Mouse (Mus musculus) kidney, postnatal 0 days (tissue): ENCODE data around the gene Rspry1. TPM values are rescaled to one million over a fixed set of nuclear protein-coding genes. Genes with fewer than 3 reads are reported as not detected.
A peak's percentile ranks its signal among the peaks of the same experiment; 100 is the strongest.

Source experiments
- ATAC-seq: fragments of 200-750 bp; cut with Nextera tagmentation; replicated peaks from 2 replicates; pipeline ENCODE4 v1.8.0; 2017; ENCODE audit warnings: low read depth, moderate number of reproducible peaks, moderate TSS enrichment, moderate library complexity; ENCODE audit not compliant: low FRiP score
- DNase-seq: peaks from one replicate; pipeline ENCODE4 v3.0.0-alpha.2; 2016; ENCODE audit warnings: low spot score
- H3K27ac ChIP-seq: fragments of 300-500 bp; sonication (generic); 2 replicates; pipeline ENCODE4 v1.5.1; 2014; ENCODE audit warnings: mild to moderate bottlenecking
- H3K27me3 ChIP-seq: fragments of 300-500 bp; sonication (generic); 2 replicates; pipeline ENCODE4 v1.6.1; 2014; ENCODE audit warnings: low read length, mixed read lengths; ENCODE audit not compliant: insufficient read depth
- H3K36me3 ChIP-seq: fragments of 300-500 bp; sonication (generic); 2 replicates; pipeline ENCODE4 v1.6.1; 2014; ENCODE audit warnings: low read length, mixed read lengths; ENCODE audit not compliant: insufficient read depth
- H3K4me1 ChIP-seq: fragments of 300-500 bp; sonication (generic); replicated peaks from 2 replicates; pipeline ENCODE4 v1.6.1; 2014; ENCODE audit warnings: antibody characterized with exemption, low read length, mixed read lengths; ENCODE audit not compliant: insufficient read depth
- H3K4me2 ChIP-seq: fragments of 300-500 bp; sonication (generic); 2 replicates; pipeline ENCODE4 v1.6.1; 2014; ENCODE audit warnings: mild to moderate bottlenecking, low read length, moderate library complexity, mixed read lengths
- H3K4me3 ChIP-seq: fragments of 300-500 bp; sonication (generic); replicated peaks from 2 replicates; pipeline ENCODE4 v1.5.1; 2014; ENCODE audit warnings: low read depth, low read length
- H3K9ac ChIP-seq: fragments of 300-500 bp; sonication (generic); 2 replicates; pipeline ENCODE4 v1.6.1; 2014; ENCODE audit warnings: low read depth, low read length
- H3K9me3 ChIP-seq: fragments of 300-500 bp; sonication (generic); replicated peaks from 2 replicates; pipeline ENCODE4 v1.6.1; 2016; ENCODE audit warnings: low read length, inconsistent platforms, mixed read lengths
- CTCF ChIP-seq: IDR thresholded peaks from 2 replicates; pipeline ENCODE4 v1.5.1; 2016; ENCODE audit warnings: antibody characterized with exemption, low read depth, mild to moderate bottlenecking, moderate library complexity
- WGBS: fragments of 180-500 bp; shearing (Covaris S2); extraction: QIAGEN DNeasy Blood & Tissue Kit; methylation state at CpG from one replicate; pipeline ENCODE4 v1.1.7; 2014; 5-methylcytosine and 5-hydroxymethylcytosine counted together
- polyA plus RNA-seq: library from polyadenylated mRNA; unstranded; fragments of >200 nt; fragmentation: Nextera tagmentation; extraction: Ambion mirVana; gene quantifications from 2 replicates; pipeline ENCODE4 v1.2.1, GENCODE M21; 2015

The Rspry1 gene
- polyA plus RNA-seq, 1 experiment from 2014 or later, result 31.0 TPM

GRCm38 (mm10) chr8:94575148-94575547 is 26.6 kb upstream of the Rspry1 start:
- no peak overlapping the region for H3K9ac ChIP-seq
- H3K36me3 ChIP-seq, result peaks cover 51% of the 10 kb centered on the region
- no peak overlapping the region for H3K4me3 ChIP-seq
- 91% methylated on average over 4 of the region's 4 CpGs for WGBS
- no peak overlapping the region for H3K27ac ChIP-seq
- no peak for ATAC-seq
- no peaks in the 10 kb centered on the region for H3K9me3 ChIP-seq
- no peaks in the 10 kb centered on the region for H3K27me3 ChIP-seq
- H3K4me1 ChIP-seq, result no peaks in the 10 kb centered on the region
- H3K4me2 ChIP-seq, result no peak overlapping the region
- no peak for DNase-seq
- TF ChIP-seq CTCF, result no peak

GRCm38 (mm10) chr8:94581820-94582483 is 19.8 kb upstream of the Rspry1 start:
- Histone ChIP-seq H3K27me3 (no peaks in the 10 kb centered on the region), H3K4me2 (no peak overlapping the region), H3K27ac (no peak overlapping the region), H3K9me3 (no peaks in the 10 kb centered on the region), H3K36me3 (peaks cover 48% of the 10 kb centered on the region), H3K4me3 (no peak overlapping the region), H3K9ac (no peak overlapping the region), H3K4me1 (no peaks in the 10 kb centered on the region)
- TF ChIP-seq CTCF, result no peak
- ATAC-seq, result no peak
- no peak for DNase-seq
- WGBS, result 93% methylated on average over 7 of the region's 7 CpGs

GRCm38 (mm10) chr8:94582569-94582968 is 19.2 kb upstream of the Rspry1 start:
- Histone ChIP-seq H3K36me3 (peaks cover 51% of the 10 kb centered on the region), H3K9me3 (no peaks in the 10 kb centered on the region), H3K4me1 (no peaks in the 10 kb centered on the region), H3K27ac (no peak overlapping the region), H3K27me3 (no peaks in the 10 kb centered on the region), H3K4me2 (no peak overlapping the region), H3K9ac (no peak overlapping the region), H3K4me3 (no peak overlapping the region)
- WGBS, result 86% methylated on average over 6 of the region's 6 CpGs
- no peak for TF ChIP-seq CTCF
- no peak for ATAC-seq
- no peak for DNase-seq

GRCm38 (mm10) chr8:94584238-94584817 is 17.4 kb upstream of the Rspry1 start:
- peaks cover 50% of the 10 kb centered on the region for H3K36me3 ChIP-seq
- DNase-seq, result peak; percentile 81

DNA sequence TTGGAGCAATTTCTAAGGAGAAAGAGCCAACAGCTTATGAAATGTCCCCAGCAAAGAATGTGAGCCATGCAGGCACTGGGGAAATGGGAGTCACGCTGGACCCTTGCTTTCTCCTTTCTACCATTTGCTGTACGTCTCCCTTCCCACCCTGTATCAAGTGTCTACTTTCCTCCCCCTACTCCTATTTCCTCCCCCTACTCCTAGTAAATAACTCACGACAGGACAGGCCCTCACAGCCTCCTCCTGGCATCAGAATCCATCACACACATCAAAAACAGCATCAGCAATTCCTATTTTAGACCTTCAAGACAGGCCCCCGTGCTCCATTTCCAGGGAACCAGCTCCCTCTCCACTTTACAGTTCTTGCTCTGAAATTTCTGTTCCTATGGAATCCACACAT is 10.0 kb upstream of the Rspry1 start:
- no peak for ATAC-seq
- WGBS, result 37% methylated on average over 4 of the region's 4 CpGs

More at GRCm38 (mm10) chr8:94584238-94584817, 17.4 kb upstream of the Rspry1 start:
- no peaks in the 10 kb centered on the region for H3K4me1 ChIP-seq
- no peak overlapping the region for H3K27ac ChIP-seq
- H3K4me2 ChIP-seq, result no peak overlapping the region
- no peak overlapping the region for H3K4me3 ChIP-seq
- no peak overlapping the region for H3K9ac ChIP-seq
- peak; percentile 36; the same call in 1 of the 2 replicates for ATAC-seq
- TF ChIP-seq CTCF, result peak; percentile 80
- no peaks in the 10 kb centered on the region for H3K27me3 ChIP-seq
- 39% methylated on average over 4 of the region's 4 CpGs for WGBS
- no peaks in the 10 kb centered on the region for H3K9me3 ChIP-seq

DNA sequence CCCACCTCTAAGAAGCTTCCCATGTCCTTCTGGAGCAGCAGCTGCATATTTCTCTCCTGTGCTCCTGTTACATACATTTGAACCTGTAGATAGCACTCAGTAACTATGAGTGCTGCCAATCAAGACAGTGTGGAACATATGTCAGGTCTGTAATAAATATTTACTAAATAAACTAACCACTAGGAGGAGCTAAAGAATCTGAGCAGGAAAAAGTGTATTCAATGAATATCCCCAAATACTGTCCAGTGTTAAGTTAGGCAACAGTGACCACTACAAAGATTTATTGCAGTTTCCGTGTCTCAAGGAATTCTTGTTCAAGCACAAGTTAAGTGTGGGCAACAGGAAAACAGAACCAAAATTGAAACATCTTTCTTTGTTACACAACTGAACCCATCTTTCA is 7.5 kb upstream of the Rspry1 start:
- peaks cover under 1% of the 10 kb centered on the region; the same call in 1 of the 2 replicates for H3K36me3 ChIP-seq
- no peaks in the 10 kb centered on the region for H3K27me3 ChIP-seq
- H3K4me1 ChIP-seq, result no peaks in the 10 kb centered on the region
- no peak overlapping the region for H3K4me3 ChIP-seq
- no peak overlapping the region for H3K9ac ChIP-seq
- WGBS, result 5% methylated on average over 1 of the region's 1 CpGs
- H3K9me3 ChIP-seq, result no peaks in the 10 kb centered on the region
- DNase-seq, result peak; percentile 74
- 0 out of 2 replicates have a peak overlapping the region, but pooled peaks have one; percentile 28 for H3K27ac ChIP-seq
- ATAC-seq, result no peak
- TF ChIP-seq CTCF, result peak; percentile 69
- no peak overlapping the region for H3K4me2 ChIP-seq

More for the DNA sequence above, 10.0 kb upstream of the Rspry1 start:
- peaks cover 16% of the 10 kb centered on the region; the same call in 1 of the 2 replicates for H3K36me3 ChIP-seq
- H3K27ac ChIP-seq, result no peak overlapping the region
- no peak overlapping the region for H3K9ac ChIP-seq
- H3K4me3 ChIP-seq, result no peak overlapping the region
- no peak for TF ChIP-seq CTCF
- no peaks in the 10 kb centered on the region for H3K27me3 ChIP-seq
- no peaks in the 10 kb centered on the region for H3K9me3 ChIP-seq
- H3K4me1 ChIP-seq, result no peaks in the 10 kb centered on the region
- DNase-seq, result peak; percentile 60
- no peak overlapping the region for H3K4me2 ChIP-seq
